Comparison of ENCODE assay signal across 31 mouse cellular contexts in the genomic region with DNA sequence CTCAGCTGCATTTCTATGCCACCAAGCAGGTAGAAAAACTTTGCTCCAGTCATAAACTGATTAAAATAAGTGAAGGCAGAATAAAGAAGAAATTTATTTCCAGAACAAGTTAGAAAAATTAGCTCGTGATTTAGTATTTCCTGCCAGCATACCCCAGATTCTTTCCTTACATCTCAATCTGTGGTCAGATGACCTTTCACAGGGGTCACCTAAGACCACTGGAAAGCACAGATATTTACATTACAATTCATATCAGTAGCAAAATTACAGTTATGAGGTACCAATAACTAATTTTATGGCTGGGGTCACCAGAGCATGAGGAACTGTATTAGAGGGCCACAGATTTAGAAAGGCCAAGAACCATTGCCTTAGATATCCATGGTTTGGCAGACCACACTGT.
"Had no signal": no experiment of that assay in that cellular context is flagged by ENCODE, and none has a peak within 500 bp of the region (broad histone marks: within the 10 kb centered on the region; RNA-seq: fewer than 3 reads in every experiment).

No protein-coding gene starts in this region.

- H3K36me3 ChIP-seq: limb, embryonic 10.5 days; limb, embryonic 12.5 days; limb, embryonic 13.5 days; limb, embryonic 15.5 days; liver, embryonic 12.5 days; liver, embryonic 13.5 days; liver, embryonic 15.5 days; lung, embryonic 15.5 days; midbrain, embryonic 10.5 days; midbrain, embryonic 12.5 days; midbrain, embryonic 13.5 days; neural tube, embryonic 12.5 days had no signal

- H3K27ac ChIP-seq: left cerebral cortex, adult 2 months; limb, embryonic 10.5 days; limb, embryonic 12.5 days; limb, embryonic 13.5 days; limb, embryonic 15.5 days; liver, embryonic 12.5 days; liver, embryonic 13.5 days; liver, embryonic 14.5 days; liver, embryonic 15.5 days; lung, embryonic 15.5 days; macrophage; midbrain, embryonic 10.5 days; midbrain, embryonic 12.5 days; midbrain, embryonic 13.5 days; neural tube, embryonic 12.5 days had no signal

- DNase-seq: left cerebral cortex, postnatal 4 days; liver; liver, embryonic 13.5 days; liver, postnatal 0 days; lung, adult 18-20 months; lung, adult 2 months; lung, embryonic 14.5 days; lung, postnatal 10 days; lung, postnatal 14 days; lung, postnatal 36 days; lung, postnatal 4 days; midbrain, embryonic 14.5 days had no signal

- ATAC-seq: liver, embryonic 12.5 days; liver, postnatal 0 days; lung, postnatal 0 days; midbrain, embryonic 13.5 days; midbrain, embryonic 16.5 days had no signal

- H3K27me3 ChIP-seq: limb, embryonic 12.5 days; limb, embryonic 13.5 days; limb, embryonic 15.5 days; liver, embryonic 12.5 days; liver, embryonic 13.5 days; liver, embryonic 15.5 days; lung, embryonic 15.5 days; megakaryocyte, embryonic 14.5 days; midbrain, embryonic 12.5 days; midbrain, embryonic 13.5 days; neural tube, embryonic 12.5 days had no signal

- H3K9me3 ChIP-seq: limb, embryonic 10.5 days; limb, embryonic 12.5 days; limb, embryonic 13.5 days; limb, embryonic 15.5 days; liver, embryonic 12.5 days; liver, embryonic 13.5 days; liver, embryonic 15.5 days; lung, embryonic 15.5 days; midbrain, embryonic 10.5 days; midbrain, embryonic 12.5 days; midbrain, embryonic 13.5 days; neural tube, embryonic 12.5 days had no signal

- H3K9ac ChIP-seq: limb, embryonic 12.5 days; limb, embryonic 13.5 days; limb, embryonic 15.5 days; liver, embryonic 12.5 days; liver, embryonic 13.5 days; liver, embryonic 14.5 days; liver, embryonic 15.5 days; liver, postnatal 0 days; lung, embryonic 14.5 days; lung, embryonic 15.5 days; midbrain, embryonic 12.5 days; midbrain, embryonic 13.5 days; neural tube, embryonic 12.5 days had no signal

- H3K4me1 ChIP-seq: limb, embryonic 15.5 days; liver, embryonic 12.5 days; liver, embryonic 13.5 days; liver, embryonic 15.5 days; lung, embryonic 15.5 days; megakaryocyte, embryonic 14.5 days had no signal

- H3K4me2 ChIP-seq: limb, embryonic 12.5 days; limb, embryonic 13.5 days; limb, embryonic 15.5 days; liver, embryonic 11.5 days; liver, embryonic 12.5 days; liver, embryonic 13.5 days; liver, embryonic 15.5 days; lung, embryonic 14.5 days; lung, embryonic 15.5 days; midbrain, embryonic 12.5 days; midbrain, embryonic 13.5 days; neural tube, embryonic 12.5 days had no signal

- H3K4me3 ChIP-seq: left cerebral cortex, adult 2 months; limb, embryonic 10.5 days; limb, embryonic 12.5 days; limb, embryonic 13.5 days; limb, embryonic 15.5 days; liver, embryonic 12.5 days; liver, embryonic 13.5 days; liver, embryonic 15.5 days; lung, embryonic 15.5 days; megakaryocyte, embryonic 14.5 days; midbrain, embryonic 10.5 days; midbrain, embryonic 12.5 days; midbrain, embryonic 13.5 days; myocyte; neural tube, embryonic 12.5 days had no signal
